Mouse (Mus musculus) ES-E14 (cell line): ENCODE data around the gene Hecw2. TPM values are rescaled to one million over a fixed set of nuclear protein-coding genes. Genes with fewer than 3 reads are reported as not detected.

Experiments used
- DNase-seq: peaks from one replicate; pipeline ENCODE4 v3.0.0-alpha.2; 2013; ENCODE audit warnings: low read depth, low spot score
- H3K27ac ChIP-seq: 2 replicates; pipeline ENCODE4 v1.5.1; 2012; ENCODE audit warnings: low read depth, mild to moderate bottlenecking, low read length, moderate library complexity, mixed read lengths; ENCODE audit not compliant: poor library complexity, insufficient read depth, severe bottlenecking
- H3K36me3 ChIP-seq: 2 replicates; pipeline ENCODE4 v1.6.1; 2012; ENCODE audit warnings: mild to moderate bottlenecking, low read length, moderate library complexity, mixed read lengths; ENCODE audit not compliant: control insufficient read depth, poor library complexity, insufficient read depth, severe bottlenecking
- H3K4me1 ChIP-seq, 2 experiments: fragments of 150-350 bp in 1 of 2; sonication (generic) in 1 of 2; 2 replicates each; pipeline ENCODE4 v1.6.1; 2012; ENCODE audit warnings: low read length in 2 of 2, mild to moderate bottlenecking in 1 of 2, mixed read lengths in 1 of 2; ENCODE audit not compliant: control insufficient read depth in 2 of 2, insufficient read depth in 2 of 2, poor library complexity in 1 of 2
- H3K4me3 ChIP-seq, 2 experiments: fragments of 150-350 bp in 1 of 2; sonication (generic) in 1 of 2; 2 replicates each; pipeline ENCODE4 v1.5.1; 2012; ENCODE audit warnings: low read length in 2 of 2, low read depth in 1 of 2, mild to moderate bottlenecking in 1 of 2, mixed read lengths in 1 of 2; ENCODE audit not compliant: insufficient read depth in 1 of 2, poor library complexity in 1 of 2, severe bottlenecking in 1 of 2
- H3K9ac ChIP-seq: 2 replicates; pipeline ENCODE4 v1.6.1; 2012; ENCODE audit warnings: low read depth, mild to moderate bottlenecking, low read length, mixed read lengths; ENCODE audit not compliant: poor library complexity, insufficient read depth, severe bottlenecking
- H3K9me3 ChIP-seq: fragments of 150-350 bp; sonication (generic); 2 replicates; pipeline ENCODE4 v1.6.1; 2012; ENCODE audit warnings: low read depth, mild to moderate bottlenecking, low read length; ENCODE audit not compliant: control insufficient read depth, insufficient read depth
- CHD2 ChIP-seq: IDR thresholded peaks from 2 replicates; pipeline ENCODE4 v1.6.1; 2014; ENCODE audit warnings: mild to moderate bottlenecking, low read depth, low read length, inconsistent platforms
- HCFC1 ChIP-seq: IDR thresholded peaks from 2 replicates; pipeline ENCODE4 v1.6.1; 2012; ENCODE audit warnings: low read length, inconsistent platforms, borderline replicate concordance; ENCODE audit not compliant: insufficient read depth
- MAFK ChIP-seq: IDR thresholded peaks from 2 replicates; pipeline ENCODE4 v1.6.1; 2014; ENCODE audit warnings: mild to moderate bottlenecking, low read depth, low read length, inconsistent platforms; ENCODE audit not compliant: insufficient read depth
- ZC3H11A ChIP-seq: IDR thresholded peaks from 2 replicates; pipeline ENCODE4 v1.6.1; 2012; ENCODE audit warnings: low read depth, mild to moderate bottlenecking, inconsistent platforms, low read length, borderline replicate concordance
- ZNF384 ChIP-seq: IDR thresholded peaks from 2 replicates; pipeline ENCODE4 v1.6.1; 2012; ENCODE audit warnings: low read depth, low read length, inconsistent platforms
- in situ Hi-C, 2 experiments: fragments of 600-800 bp; cut with MboI; formaldehyde crosslinking; loops; one replicate each; pipeline ENCODE4 v1.15.1; 2025; ENCODE audit warnings: low sequenced_read_pairs in 2 of 2, inconsistent platforms in 1 of 2; ENCODE audit not compliant: unreplicated experiment in 2 of 2
- total RNA-seq: library from RNA; depleted of rRNA; stranded (reverse); fragments of 300-350 nt; gene quantifications from 2 replicates; pipeline ENCODE4 v1.2.3, GENCODE M21; 2012

The Hecw2 gene
- total RNA-seq, 1 experiment = 6.6 TPM

DNA sequence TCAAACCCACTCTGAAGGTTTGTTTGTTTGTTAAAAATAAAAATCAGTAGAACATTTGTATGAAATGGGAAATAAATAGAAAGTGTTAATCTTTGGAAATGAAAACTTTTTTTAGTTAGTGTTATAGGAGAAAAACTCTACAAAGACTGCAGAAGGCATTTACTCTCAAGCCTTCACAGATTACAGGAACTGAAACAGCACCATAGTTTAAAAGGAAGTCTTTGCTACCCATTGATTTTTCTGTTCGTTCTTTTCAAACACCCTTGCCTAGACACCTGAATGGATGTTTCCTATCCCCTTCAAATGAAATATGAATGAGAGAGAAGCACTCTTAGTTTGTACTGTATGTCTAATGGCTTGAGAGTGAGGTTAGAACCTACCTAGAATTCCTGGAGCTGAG lies 126.7 kb downstream of the Hecw2 start:
- Histone ChIP-seq H3K9ac (no peak overlapping the region), H3K9me3 (no peaks in the 10 kb centered on the region), H3K4me3 (no peak overlapping the region), H3K4me1 (no peaks in the 10 kb centered on the region), H3K36me3 (no peaks in the 10 kb centered on the region), H3K27ac (no peak overlapping the region)
- no peak for DNase-seq
- no peak for TF ChIP-seq MAFK
- no peak for TF ChIP-seq CHD2
- TF ChIP-seq ZNF384 = no peak
- no peak for TF ChIP-seq ZC3H11A
- TF ChIP-seq HCFC1 = no peak
- in situ Hi-C loops = no loop called here

DNA sequence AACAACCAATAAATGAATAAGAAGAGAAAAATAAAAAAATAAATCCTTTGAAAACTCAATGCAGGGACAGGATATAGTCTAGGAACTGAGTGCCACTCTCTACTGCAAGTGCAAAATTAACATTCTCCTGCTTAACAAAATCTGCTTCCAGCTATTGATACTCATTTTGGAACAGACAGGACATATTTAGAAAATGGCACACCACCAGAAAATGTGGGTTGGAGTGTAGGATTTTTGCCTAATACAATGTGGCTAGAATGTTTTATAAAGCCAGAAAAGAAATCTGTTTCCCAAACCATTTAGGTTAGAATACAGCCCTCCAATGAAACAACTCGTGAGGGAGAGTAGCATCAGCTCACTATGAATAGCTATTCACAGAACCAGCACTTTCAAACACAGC lies 129.5 kb downstream of the Hecw2 start:
- DNase-seq = no peak
- in situ Hi-C loops = no loop called here
- Histone ChIP-seq H3K27ac (no peak overlapping the region), H3K36me3 (no peaks in the 10 kb centered on the region), H3K4me1 (no peaks in the 10 kb centered on the region), H3K4me3 (no peak overlapping the region), H3K9me3 (no peaks in the 10 kb centered on the region), H3K9ac (no peak overlapping the region)
- no peak for TF ChIP-seq ZC3H11A
- no peak for TF ChIP-seq ZNF384
- TF ChIP-seq CHD2 = no peak
- TF ChIP-seq MAFK = no peak
- no peak for TF ChIP-seq HCFC1

DNA sequence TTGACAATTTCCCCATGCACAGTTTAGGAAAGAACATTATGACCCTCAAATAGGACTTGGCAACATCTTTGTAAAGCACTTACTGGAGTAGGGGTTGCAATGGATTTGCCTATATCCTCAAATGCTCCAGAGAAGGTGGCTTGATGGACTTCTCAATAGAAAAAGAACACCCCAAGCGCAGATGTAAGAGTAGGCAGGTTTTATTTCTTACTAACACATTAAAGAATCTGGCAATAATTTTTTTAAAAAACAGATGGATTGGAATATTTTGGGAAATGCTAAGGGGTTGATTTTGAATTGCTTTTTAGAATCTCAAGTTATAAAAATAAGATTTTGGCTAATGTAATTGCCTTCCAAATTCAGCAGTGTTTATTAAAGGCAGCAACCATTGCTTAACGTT lies 133.9 kb downstream of the Hecw2 start:
- Histone ChIP-seq H3K36me3 (no peaks in the 10 kb centered on the region), H3K4me3 (no peak overlapping the region), H3K4me1 (no peaks in the 10 kb centered on the region), H3K9me3 (no peaks in the 10 kb centered on the region), H3K27ac (no peak overlapping the region), H3K9ac (no peak overlapping the region)
- in situ Hi-C loops = no loop called here
- TF ChIP-seq ZC3H11A (no peak), HCFC1 (no peak), CHD2 (no peak), MAFK (no peak), ZNF384 (no peak)
- DNase-seq = no peak

DNA sequence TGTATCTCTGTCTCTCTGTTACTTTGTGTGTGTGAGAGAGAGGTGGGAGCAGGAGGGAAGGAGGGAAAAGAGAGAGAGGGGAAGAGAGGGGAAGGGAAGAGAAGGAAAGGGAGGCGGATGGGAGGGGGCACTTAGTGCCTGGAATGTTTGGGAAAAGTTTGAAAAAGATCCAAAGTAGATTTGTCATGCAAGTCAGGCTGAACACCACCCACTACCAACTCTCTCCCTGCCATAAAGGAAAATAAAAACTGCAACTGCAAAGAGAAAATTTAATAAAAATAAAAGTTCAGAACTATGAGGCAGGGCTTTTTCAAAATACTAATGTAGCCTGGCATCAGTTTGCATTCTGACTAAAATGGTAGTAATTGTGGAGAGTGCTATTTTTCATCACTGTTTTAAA lies 135.2 kb downstream of the Hecw2 start:
- no peak overlapping the region for H3K9ac ChIP-seq
- no peaks in the 10 kb centered on the region for H3K36me3 ChIP-seq
- TF ChIP-seq CHD2 (no peak), ZNF384 (no peak), ZC3H11A (no peak), MAFK (no peak), HCFC1 (no peak)
- H3K9me3 ChIP-seq = no peaks in the 10 kb centered on the region
- no peak for DNase-seq
- in situ Hi-C loops = no loop called here
- no peak overlapping the region for H3K27ac ChIP-seq
- no peaks in the 10 kb centered on the region for H3K4me1 ChIP-seq
- no peak overlapping the region for H3K4me3 ChIP-seq

DNA sequence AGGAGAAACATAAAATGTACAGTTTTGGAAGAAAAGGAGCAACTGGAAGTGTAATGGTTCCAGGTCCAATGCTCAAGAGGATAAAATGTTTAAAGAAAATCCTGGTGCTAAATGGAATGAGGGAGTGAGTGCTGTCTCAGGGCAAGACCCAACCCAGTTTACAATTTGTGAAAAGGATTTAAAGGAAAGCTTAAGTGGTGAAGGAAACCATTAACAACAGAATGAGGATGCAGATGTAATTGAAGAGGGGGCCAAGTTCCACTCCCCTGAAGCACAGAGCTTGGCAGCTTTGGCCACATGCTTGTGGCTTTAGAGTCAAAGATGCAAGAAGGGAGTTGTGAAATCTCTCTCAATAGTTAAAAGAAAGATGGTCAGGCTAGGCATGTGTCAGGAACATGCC lies 142.2 kb downstream of the Hecw2 start:
- no peaks in the 10 kb centered on the region for H3K9me3 ChIP-seq
- in situ Hi-C loops = no loop called here
- H3K4me1 ChIP-seq = no peaks in the 10 kb centered on the region
- no peak overlapping the region for H3K4me3 ChIP-seq
- no peak for TF ChIP-seq ZNF384
- no peak for TF ChIP-seq MAFK
- no peak for TF ChIP-seq HCFC1
- no peak for TF ChIP-seq ZC3H11A
- no peak for TF ChIP-seq CHD2
- H3K36me3 ChIP-seq = no peaks in the 10 kb centered on the region
- DNase-seq = peak; percentile 17
- H3K9ac ChIP-seq = no peak overlapping the region
- no peak overlapping the region for H3K27ac ChIP-seq
